Mouse (Mus musculus) liver, embryonic 12.5 days (tissue): ENCODE measurements around the gene Cdk6. TPM values are rescaled to one million over a fixed set of nuclear protein-coding genes. Genes with fewer than 3 reads are reported as not detected.

Source experiments
- ATAC-seq: fragments of 200-750 bp; cut with Nextera tagmentation; 2 replicates; pipeline ENCODE4 v1.8.0; 2017; ENCODE audit warnings: moderate number of reproducible peaks, mild to moderate bottlenecking, moderate library complexity
- H3K27ac ChIP-seq: fragments of 300-500 bp; sonication (generic); 2 replicates; pipeline ENCODE4 v1.5.1; 2016; ENCODE audit warnings: mild to moderate bottlenecking
- H3K27me3 ChIP-seq: fragments of 300-500 bp; sonication (generic); replicated peaks from 2 replicates; pipeline ENCODE4 v1.6.1; 2016; ENCODE audit warnings: mild to moderate bottlenecking, moderate library complexity
- H3K36me3 ChIP-seq: fragments of 300-500 bp; sonication (generic); 2 replicates; pipeline ENCODE4 v1.6.1; 2016; ENCODE audit warnings: mild to moderate bottlenecking, moderate library complexity
- H3K4me1 ChIP-seq: fragments of 300-500 bp; sonication (generic); 2 replicates; pipeline ENCODE4 v1.6.1; 2016
- H3K4me2 ChIP-seq: fragments of 300-500 bp; sonication (generic); 2 replicates; pipeline ENCODE4 v1.6.1; 2016; ENCODE audit warnings: mild to moderate bottlenecking, moderate library complexity
- H3K4me3 ChIP-seq: fragments of 300-500 bp; sonication (generic); 2 replicates; pipeline ENCODE4 v1.5.1; 2016; ENCODE audit warnings: mild to moderate bottlenecking, moderate library complexity
- H3K9ac ChIP-seq: fragments of 300-500 bp; sonication (generic); 2 replicates; pipeline ENCODE4 v1.6.1; 2016; ENCODE audit warnings: mild to moderate bottlenecking, moderate library complexity
- H3K9me3 ChIP-seq: fragments of 300-500 bp; sonication (generic); replicated peaks from 2 replicates; pipeline ENCODE4 v1.6.1; 2016; ENCODE audit warnings: mild to moderate bottlenecking, moderate library complexity
- WGBS: fragments of 180-500 bp; shearing (Covaris S2); methylation state at CpG from one replicate; pipeline ENCODE4 v1.1.7; 2016; ENCODE audit not compliant: insufficient replicate concordance; 5-methylcytosine and 5-hydroxymethylcytosine counted together
- polyA plus RNA-seq: library from polyadenylated mRNA; unstranded; fragments of >200 nt; fragmentation: Nextera tagmentation; extraction: Ambion mirVana; gene quantifications from 2 replicates; pipeline ENCODE4 v1.2.1, GENCODE M21; 2016

Cdk6 gene
- polyA plus RNA-seq, 1 experiment from 2014 or later: 40.1 TPM

- no peak overlapping the region for H3K9ac ChIP-seq
- H3K36me3 ChIP-seq: peaks cover 7% of the 10 kb centered on the region; the same call in 1 of the 2 replicates
- H3K9me3 ChIP-seq: no peaks in the 10 kb centered on the region
- no peak overlapping the region for H3K27ac ChIP-seq
- no peak overlapping the region for H3K4me3 ChIP-seq
- H3K4me1 ChIP-seq: peaks cover 46% of the 10 kb centered on the region
- peak; percentile 29; the same call in 1 of the 2 replicates for ATAC-seq
- H3K27me3 ChIP-seq: no peaks in the 10 kb centered on the region
- H3K4me2 ChIP-seq: no peak overlapping the region
- WGBS: 32% methylated on average over 9 of the region's 9 CpGs
These were observed 119.6 kb downstream of the Cdk6 start for GRCm38 (mm10) chr5:3460907-3461306.

- no peak for ATAC-seq
- Histone ChIP-seq H3K27ac (no peak overlapping the region), H3K36me3 (peaks cover 7% of the 10 kb centered on the region; the same call in 1 of the 2 replicates), H3K4me2 (no peak overlapping the region), H3K27me3 (no peaks in the 10 kb centered on the region), H3K9me3 (no peaks in the 10 kb centered on the region), H3K4me3 (no peak overlapping the region), H3K4me1 (peaks cover 50% of the 10 kb centered on the region), H3K9ac (no peak overlapping the region)
- 59% methylated on average over 7 of the region's 7 CpGs for WGBS
These were observed 120.1 kb downstream of the Cdk6 start for GRCm38 (mm10) chr5:3461401-3461800.

GRCm38 (mm10) chr5:3462897-3463757 lies 121.8 kb downstream of the Cdk6 start:
- peaks cover 50% of the 10 kb centered on the region for H3K4me1 ChIP-seq
- no peak overlapping the region for H3K9ac ChIP-seq
- H3K4me2 ChIP-seq: no peak overlapping the region
- WGBS: 69% methylated on average over 11 of the region's 11 CpGs
- peaks cover 13% of the 10 kb centered on the region; the same call in 1 of the 2 replicates for H3K36me3 ChIP-seq
- 0 out of 2 replicates have a peak overlapping the region, but pooled peaks have one; percentile 7 for H3K27ac ChIP-seq
- no peaks in the 10 kb centered on the region for H3K9me3 ChIP-seq
- H3K4me3 ChIP-seq: no peak overlapping the region
- no peak for ATAC-seq
- H3K27me3 ChIP-seq: no peaks in the 10 kb centered on the region

- H3K9ac ChIP-seq: no peak overlapping the region
- peaks cover 50% of the 10 kb centered on the region for H3K4me1 ChIP-seq
- peak; percentile 60; the same call in 1 of the 2 replicates for ATAC-seq
- no peak overlapping the region for H3K4me3 ChIP-seq
- peaks cover 13% of the 10 kb centered on the region; the same call in 1 of the 2 replicates for H3K36me3 ChIP-seq
- 45% methylated on average over 3 of the region's 3 CpGs for WGBS
- H3K27ac ChIP-seq: 0 out of 2 replicates have a peak overlapping the region, but pooled peaks have one; percentile 7
- no peak overlapping the region for H3K4me2 ChIP-seq
- H3K27me3 ChIP-seq: no peaks in the 10 kb centered on the region
- H3K9me3 ChIP-seq: no peaks in the 10 kb centered on the region
These were observed 122.5 kb downstream of the Cdk6 start for GRCm38 (mm10) chr5:3463758-3464157.

GRCm38 (mm10) chr5:3466069-3466877 lies 125.0 kb downstream of the Cdk6 start:
- Histone ChIP-seq H3K9me3 (no peaks in the 10 kb centered on the region), H3K27me3 (no peaks in the 10 kb centered on the region), H3K4me3 (no peak overlapping the region), H3K4me1 (peaks cover 36% of the 10 kb centered on the region), H3K9ac (no peak overlapping the region), H3K4me2 (no peak overlapping the region), H3K27ac (no peak overlapping the region), H3K36me3 (peaks cover 13% of the 10 kb centered on the region; the same call in 1 of the 2 replicates)
- WGBS: 69% methylated on average over 7 of the region's 7 CpGs
- no peak for ATAC-seq

- Histone ChIP-seq H3K4me1 (peaks cover 4% of the 10 kb centered on the region; the same call in 1 of the 2 replicates), H3K4me3 (no peak overlapping the region), H3K27me3 (no peaks in the 10 kb centered on the region), H3K9ac (no peak overlapping the region), H3K4me2 (no peak overlapping the region), H3K9me3 (no peaks in the 10 kb centered on the region), H3K27ac (no peak overlapping the region), H3K36me3 (peaks cover 30% of the 10 kb centered on the region; the same call in 1 of the 2 replicates)
- ATAC-seq: no peak
- 74% methylated on average over 10 of the region's 10 CpGs for WGBS
These were observed 129.6 kb downstream of the Cdk6 start for GRCm38 (mm10) chr5:3470866-3471265.

- H3K4me1 ChIP-seq: no peaks in the 10 kb centered on the region
- ATAC-seq: no peak
- H3K9ac ChIP-seq: no peak overlapping the region
- no peaks in the 10 kb centered on the region for H3K9me3 ChIP-seq
- no peaks in the 10 kb centered on the region for H3K27me3 ChIP-seq
- no peak overlapping the region for H3K4me2 ChIP-seq
- peaks cover 27% of the 10 kb centered on the region; the same call in 1 of the 2 replicates for H3K36me3 ChIP-seq
- no peak overlapping the region for H3K27ac ChIP-seq
- no peak overlapping the region for H3K4me3 ChIP-seq
- WGBS: 79% methylated on average over 22 of the region's 22 CpGs
These were observed 131.2 kb downstream of the Cdk6 start for GRCm38 (mm10) chr5:3472311-3473156.

- no peaks in the 10 kb centered on the region for H3K9me3 ChIP-seq
- WGBS: 61% methylated on average over 3 of the region's 3 CpGs
- no peak overlapping the region for H3K4me2 ChIP-seq
- H3K4me1 ChIP-seq: peaks cover 8% of the 10 kb centered on the region; the same call in 1 of the 2 replicates
- no peak for ATAC-seq
- no peak overlapping the region for H3K4me3 ChIP-seq
- peaks cover 21% of the 10 kb centered on the region; the same call in 1 of the 2 replicates for H3K36me3 ChIP-seq
- no peak overlapping the region for H3K27ac ChIP-seq
- H3K27me3 ChIP-seq: no peaks in the 10 kb centered on the region
- H3K9ac ChIP-seq: no peak overlapping the region
These were observed 136.4 kb downstream of the Cdk6 start for GRCm38 (mm10) chr5:3477711-3478110.

- Histone ChIP-seq H3K4me3 (no peak overlapping the region), H3K4me2 (no peak overlapping the region), H3K4me1 (peaks cover 9% of the 10 kb centered on the region; the same call in 1 of the 2 replicates), H3K27ac (no peak overlapping the region), H3K27me3 (no peaks in the 10 kb centered on the region), H3K36me3 (peaks cover 17% of the 10 kb centered on the region; the same call in 1 of the 2 replicates), H3K9me3 (no peaks in the 10 kb centered on the region), H3K9ac (no peak overlapping the region)
- no peak for ATAC-seq
- 82% methylated on average over 8 of the region's 8 CpGs for WGBS
These were observed 136.9 kb downstream of the Cdk6 start for GRCm38 (mm10) chr5:3478216-3478615.

- 79% methylated on average over 7 of the region's 7 CpGs for WGBS
- H3K9ac ChIP-seq: no peak overlapping the region
- ATAC-seq: no peak
- peaks cover 10% of the 10 kb centered on the region; the same call in 1 of the 2 replicates for H3K4me1 ChIP-seq
- no peak overlapping the region for H3K27ac ChIP-seq
- H3K4me3 ChIP-seq: no peak overlapping the region
- no peaks in the 10 kb centered on the region for H3K9me3 ChIP-seq
- H3K27me3 ChIP-seq: no peaks in the 10 kb centered on the region
- H3K36me3 ChIP-seq: peaks cover 10% of the 10 kb centered on the region
- H3K4me2 ChIP-seq: no peak overlapping the region
These were observed 137.9 kb downstream of the Cdk6 start for GRCm38 (mm10) chr5:3479016-3479795.
